Mouse (Mus musculus) retina, adult 2 months (tissue): Measurements from ENCODE around the gene Fbxw15.
"Not testable (repeated sequence)": the region's sequence is repeated elsewhere in the genome, so short reads cannot be mapped to it uniquely, and the experiment has no call there.

Experiments used
- DNase-seq: peaks from one replicate; pipeline ENCODE4 v3.0.0-alpha.2; 2012; ENCODE audit warnings: low read depth, low spot score

The Fbxw15 gene

DNA sequence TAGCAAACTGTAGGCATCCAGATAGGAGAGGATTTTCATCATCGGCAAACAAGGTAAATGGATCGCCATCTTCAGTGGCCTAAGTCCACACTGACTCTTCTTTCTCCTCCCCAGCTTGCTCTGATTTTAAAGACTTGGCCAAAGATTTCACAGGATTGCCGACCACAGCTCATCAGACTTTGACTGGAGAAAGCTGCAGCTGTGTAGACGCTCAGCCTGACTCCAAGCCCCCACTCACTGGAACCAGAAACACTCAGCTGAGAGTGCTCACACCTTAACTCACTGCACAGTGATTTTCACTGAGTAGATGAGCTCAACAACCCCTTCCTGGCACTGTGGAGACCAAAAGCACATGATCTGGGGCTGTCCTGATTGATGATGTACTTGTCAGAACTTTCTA is at the start of gene Fbxw15:
Fbxw15 (minus strand) TSS at position 101 of the 400 bp plus-strand sequence.
- DNase-seq: not testable (repeated sequence)

DNA sequence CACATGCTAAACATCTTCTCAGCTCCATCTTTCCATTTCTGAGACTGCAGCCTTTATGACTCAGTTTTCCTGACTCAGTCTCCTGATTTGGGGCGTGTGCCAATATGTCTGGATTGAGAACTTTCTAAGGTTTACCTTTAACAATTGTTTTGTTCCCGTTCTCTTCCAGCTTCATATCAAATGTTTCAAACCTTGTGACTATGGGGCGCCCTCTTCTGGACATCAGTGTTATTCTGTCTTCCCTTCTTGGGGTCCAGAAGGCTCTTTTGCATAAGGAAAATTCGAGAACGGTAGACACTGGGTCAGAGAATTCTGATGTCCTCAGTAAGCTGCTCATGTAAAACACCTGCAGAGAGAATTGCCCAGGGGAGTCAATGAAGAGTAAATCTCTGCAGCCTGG is 38.8 kb upstream of the Fbxw15 start:
- DNase-seq: peak; percentile 11

DNA sequence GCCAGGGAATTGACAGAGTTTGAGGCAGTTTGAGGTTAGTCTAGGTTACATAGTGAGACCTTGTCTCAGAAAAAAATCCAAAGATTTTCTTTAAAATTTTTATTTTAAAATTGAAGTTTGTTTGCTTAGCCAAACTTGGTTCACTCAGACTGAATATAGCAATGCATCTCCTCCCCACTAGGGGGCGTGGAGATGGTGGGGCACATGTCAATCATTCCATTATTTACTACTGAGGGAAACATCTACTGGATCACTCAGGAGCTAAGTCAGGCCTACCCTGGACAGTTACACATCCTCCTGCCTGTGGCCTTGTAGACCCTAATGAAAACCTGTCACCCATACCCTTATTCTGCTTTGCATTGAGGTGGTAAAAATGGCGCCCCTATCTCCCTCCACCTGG is 34.1 kb upstream of the Fbxw15 start:
- not testable (repeated sequence) for DNase-seq

DNA sequence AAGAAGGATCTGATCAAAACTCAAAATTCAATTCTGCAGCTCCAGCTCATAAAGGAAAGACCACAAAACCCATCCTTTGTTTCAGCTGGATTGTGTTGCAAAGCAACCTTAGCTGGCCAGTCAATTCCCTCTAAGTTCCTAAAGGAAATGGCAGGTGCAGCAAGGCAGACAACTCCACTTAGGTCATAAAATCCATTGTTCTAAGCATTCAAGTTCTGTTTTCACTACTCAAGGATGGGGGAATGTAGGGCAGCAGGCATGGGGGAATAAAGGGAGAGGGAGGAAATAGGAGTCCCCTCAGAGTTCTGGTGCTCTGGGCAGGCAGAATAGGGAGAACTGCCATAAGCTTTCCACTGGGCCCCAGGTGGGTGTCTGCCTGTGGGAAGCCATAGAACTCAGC is 29.2 kb upstream of the Fbxw15 start:
- no peak for DNase-seq

DNA sequence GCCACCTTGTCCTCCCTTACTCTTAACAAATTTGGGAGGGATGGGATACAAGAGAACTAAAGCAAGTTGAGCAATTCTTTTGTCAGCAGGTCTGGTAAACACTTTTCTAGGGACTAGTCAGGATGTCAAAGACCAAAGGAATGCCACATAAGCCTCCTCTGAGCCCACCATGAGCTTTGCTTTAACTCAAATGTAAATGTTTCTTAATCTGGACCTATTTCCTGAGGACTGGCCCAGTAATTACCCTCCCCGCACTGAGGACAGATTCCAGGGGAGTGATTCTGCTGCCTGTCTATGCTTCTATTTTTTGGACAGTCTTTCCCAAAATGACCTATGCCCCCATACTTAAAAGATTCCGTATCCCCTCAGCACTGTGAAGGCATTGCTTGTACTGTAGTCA is 26.8 kb upstream of the Fbxw15 start:
- DNase-seq: no peak

DNA sequence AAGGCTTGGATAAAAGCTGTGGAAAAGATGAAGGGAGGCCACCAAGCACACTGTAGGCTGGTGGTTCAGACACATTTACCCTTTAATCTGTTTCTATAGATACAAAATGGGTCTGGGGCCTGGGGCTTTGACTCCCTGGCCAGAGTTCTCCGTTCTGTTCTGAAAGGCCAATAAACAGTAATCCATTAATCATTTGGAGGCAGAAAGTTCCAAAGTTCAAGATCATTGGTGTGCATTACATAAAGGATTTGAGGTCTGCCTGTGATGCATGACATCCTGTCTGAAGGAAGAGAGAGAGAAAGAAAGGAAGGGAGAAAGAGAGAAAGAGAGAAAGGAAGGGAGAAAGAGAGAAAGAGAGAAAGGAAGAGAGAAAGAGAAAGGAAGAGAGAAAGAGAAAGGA is 2.5 kb downstream of the Fbxw15 start:
- no peak for DNase-seq

DNA sequence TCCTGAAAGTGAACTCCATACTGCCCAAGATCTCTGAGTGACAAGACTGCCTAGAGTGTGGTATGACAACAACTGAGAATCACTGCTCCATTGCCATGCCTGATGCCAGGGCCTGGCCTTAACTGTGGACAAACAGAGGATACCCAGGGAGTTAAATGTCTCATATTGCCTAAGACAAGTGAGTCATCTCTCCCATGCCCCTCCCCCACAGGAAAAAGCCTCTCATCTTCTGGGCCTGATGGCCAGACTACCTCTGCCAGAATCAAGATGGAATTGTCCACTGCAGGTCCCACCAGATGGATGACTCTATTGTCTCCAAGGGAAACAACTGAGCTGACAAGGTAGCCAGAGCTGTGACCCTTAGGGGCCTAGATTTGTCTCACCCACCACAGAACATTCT is 6.0 kb downstream of the Fbxw15 start:
- not testable (repeated sequence) for DNase-seq

DNA sequence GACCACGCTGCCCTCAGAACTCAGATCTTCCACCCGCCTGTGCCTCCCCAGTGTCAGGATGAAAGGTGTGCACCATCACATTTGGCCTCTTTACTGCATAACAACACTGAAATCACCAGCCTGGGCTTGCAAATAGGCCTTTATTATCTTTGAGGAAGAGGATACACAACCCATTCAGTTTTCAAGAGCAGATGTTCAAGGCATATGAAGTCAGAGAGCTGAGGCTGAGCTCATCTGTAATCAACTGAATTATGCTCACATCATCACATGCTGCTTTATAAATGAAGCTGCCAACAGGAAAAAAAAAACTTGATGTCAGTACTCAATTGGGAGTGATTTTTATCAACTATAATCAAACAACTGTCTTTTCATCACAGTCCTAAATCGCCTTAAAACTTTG is 15.6 kb downstream of the Fbxw15 start:
- DNase-seq: no peak

DNA sequence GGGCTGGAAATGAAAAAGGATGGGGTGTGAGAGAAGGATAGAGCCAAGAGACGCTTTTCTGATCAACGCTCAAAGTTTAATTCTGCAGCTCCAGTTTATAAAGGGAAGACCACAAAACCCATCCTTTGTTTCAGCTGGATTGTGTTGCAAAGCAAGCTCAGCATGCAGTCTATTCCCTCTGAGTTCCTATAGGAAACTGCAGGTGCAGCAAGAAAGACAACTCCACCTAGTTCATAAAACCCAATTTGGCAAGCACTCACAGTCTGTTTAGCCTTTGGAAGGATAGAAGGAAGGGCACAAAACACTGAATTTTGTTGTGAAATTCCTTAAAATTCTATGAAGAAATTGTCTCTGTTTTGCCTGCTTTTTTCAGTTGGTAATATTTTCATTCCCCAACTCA is 18.4 kb downstream of the Fbxw15 start:
- DNase-seq: not testable (repeated sequence)

DNA sequence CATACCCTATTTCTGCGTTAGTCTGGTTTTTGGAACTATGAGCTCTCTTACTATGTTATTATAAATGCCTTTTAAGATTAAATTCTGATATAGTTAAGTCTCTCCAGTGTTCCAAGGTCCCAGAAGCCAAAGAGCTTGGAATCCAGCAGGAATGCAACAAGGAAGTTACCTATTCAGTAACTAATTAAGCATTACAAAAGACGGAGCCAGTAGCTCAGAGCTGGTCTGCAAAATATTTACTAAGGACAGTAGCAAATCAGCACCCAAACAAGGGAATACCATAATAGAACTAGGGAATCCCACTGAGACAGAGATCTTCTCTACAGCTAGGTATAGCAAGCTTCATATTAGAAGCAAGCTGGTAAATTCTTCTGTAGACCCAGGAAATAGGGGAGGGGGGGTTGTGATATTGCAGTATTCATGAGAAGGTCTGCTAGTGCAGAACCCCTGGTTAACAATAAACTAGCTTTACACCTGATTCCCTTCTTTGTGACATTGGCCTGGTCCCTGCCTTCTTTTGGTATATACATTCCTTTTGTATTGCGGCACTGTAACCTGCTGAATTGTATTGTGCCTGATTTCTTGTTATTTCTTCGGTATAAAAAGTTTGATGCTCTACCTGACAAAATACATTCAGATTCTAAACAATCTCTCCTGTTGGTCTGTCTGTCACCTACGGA is 44.5 kb downstream of the Fbxw15 start:
- DNase-seq: no peak
